Mouse (Mus musculus) monocyte, adult 2 months (primary cell): ENCODE data around the gene Zbtb9.
"Not testable (repeated sequence)": the region's sequence is repeated elsewhere in the genome, so short reads cannot be mapped to it uniquely, and the experiment has no call there.

Experiments used
- DNase-seq, 2 experiments: peaks; one replicate each; pipeline ENCODE4 v3.0.0; 2022; ENCODE audit warnings: low spot score in 2 of 2, low read depth in 1 of 2

Gene Zbtb9

GRCm38 (mm10) chr17:26972703-26973574 lies at the start of gene Zbtb9:
Gene Zbtb9 (plus strand): TSS chr17:26973167.
- DNase-seq = peak; percentile 86 to 90

- DNase-seq = not testable (repeated sequence)
Measured at GRCm38 (mm10) chr17:26925414-26925813, 47.6 kb upstream of the Zbtb9 start.

- peak in 1 of 2 experiments; percentile 40 for DNase-seq
Measured at GRCm38 (mm10) chr17:26931795-26932194, 41.2 kb upstream of the Zbtb9 start.

GRCm38 (mm10) chr17:26932839-26933398 lies 40.0 kb upstream of the Zbtb9 start, which contains the start of gene Phf1:
Gene Phf1 (plus strand): TSS chr17:26933052.
- DNase-seq = peak; percentile 78 to 93

- DNase-seq = no peak
Measured at GRCm38 (mm10) chr17:26933419-26933818, 39.5 kb upstream of the Zbtb9 start.

GRCm38 (mm10) chr17:26933885-26934827 lies 38.8 kb upstream of the Zbtb9 start:
- no peak for DNase-seq

GRCm38 (mm10) chr17:26935027-26935426 lies 37.9 kb upstream of the Zbtb9 start:
- no peak for DNase-seq

- DNase-seq = no peak
Measured at GRCm38 (mm10) chr17:26936453-26936852, 36.5 kb upstream of the Zbtb9 start.

- DNase-seq = no peak
Measured at GRCm38 (mm10) chr17:26936921-26937695, 35.9 kb upstream of the Zbtb9 start.

GRCm38 (mm10) chr17:26937883-26938695 lies 34.9 kb upstream of the Zbtb9 start:
- no peak for DNase-seq

- no peak for DNase-seq
Measured at GRCm38 (mm10) chr17:26938731-26939130, 34.2 kb upstream of the Zbtb9 start.

GRCm38 (mm10) chr17:26939178-26939972 lies 33.6 kb upstream of the Zbtb9 start, which contains the start of gene Cuta:
Gene Cuta (minus strand): TSS chr17:26939569.
- DNase-seq = peak; percentile 99 to 100

GRCm38 (mm10) chr17:26939973-26940300 lies 33.0 kb upstream of the Zbtb9 start:
- no peak for DNase-seq

GRCm38 (mm10) chr17:26941031-26941789 lies 31.8 kb upstream of the Zbtb9 start, which contains the start of gene Syngap1:
Gene Syngap1 (plus strand): TSS chr17:26941253.
- no peak for DNase-seq

GRCm38 (mm10) chr17:26941841-26942570 lies 31.0 kb upstream of the Zbtb9 start:
- no peak for DNase-seq

GRCm38 (mm10) chr17:26945824-26946495 lies 27.0 kb upstream of the Zbtb9 start:
- no peak for DNase-seq

GRCm38 (mm10) chr17:26946567-26946966 lies 26.4 kb upstream of the Zbtb9 start:
- DNase-seq = no peak
